In the genomic region with DNA sequence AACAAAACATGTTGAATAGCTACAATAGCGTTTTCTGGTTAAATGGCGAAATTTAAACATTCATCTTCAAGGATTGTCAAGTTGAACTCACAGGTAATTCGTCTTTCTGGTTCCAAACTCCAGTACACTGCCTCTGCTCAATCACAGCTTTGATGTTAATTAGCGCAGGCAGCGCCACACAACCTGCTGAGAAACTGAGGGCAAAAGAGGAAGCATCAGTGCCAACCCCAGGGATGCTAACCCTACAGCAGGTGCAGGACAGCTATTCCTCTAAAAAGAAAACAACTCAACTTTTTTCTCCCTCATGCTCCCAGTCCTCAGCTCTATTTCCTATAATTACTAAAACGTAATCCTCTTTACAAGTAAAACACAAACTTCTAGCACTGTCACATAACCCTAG, we compare ENCODE assay signal across 25 mouse cellular contexts. TPM values are rescaled to one million over a fixed set of nuclear protein-coding genes. Genes with fewer than 3 reads are reported as not detected.
DNase-seq lines count a peak whose midpoint lies in the region; TF ChIP-seq lines count a peak whose summit lies in the region.
"Had no signal": no experiment of that assay in that cellular context is flagged by ENCODE, and none has a peak within 500 bp of the region (broad histone marks: within the 10 kb centered on the region; RNA-seq: fewer than 3 reads in every experiment).

No protein-coding gene starts in this region.

- H3K4me1 ChIP-seq in cerebellum, adult 2 months (ENCODE audit: control insufficient read depth, insufficient read depth, low read length) = peaks cover 17% of the 10 kb centered on the region
- H3K4me1 ChIP-seq: embryonic facial prominence, embryonic 10.5 days; forebrain, embryonic 13.5 days; hindbrain, embryonic 12.5 days had no signal

- peak; percentile 51 to 68 for DNase-seq in cerebellum, adult 2 months
- no peak for DNase-seq in cerebellum, postnatal 14 days
- peak; percentile 52 for DNase-seq in brain, adult 2 months (ENCODE audit: low read depth, low spot score)
- peak; percentile 50 for DNase-seq in cerebellum, adult 9-11 months
- peak; percentile 58 for DNase-seq in thymus, postnatal 14 days
- no peak for DNase-seq in T-cell, adult 2 months (ENCODE audit: low spot score)
- DNase-seq in layer of hippocampus, adult 2 months (ENCODE audit: low spot score in 2 of 2) = no peak
- DNase-seq: adrenal gland, adult 2 months; adrenal gland, postnatal 25 days; forebrain, postnatal 0 days; gastrocnemius, adult 2 months; gastrocnemius, postnatal 25 days; heart, postnatal 10 days; heart, postnatal 4 days; kidney, adult 11 months had no signal

- no peak for TF ChIP-seq CTCF in cerebellum, adult 2 months (IDR thresholded peaks at IDR 0.05; ENCODE audit: borderline replicate concordance, insufficient read depth, low read depth, low read length)
- TF ChIP-seq CTCF in layer of hippocampus, adult 2 months (conservative IDR thresholded peaks at IDR 0.05) = no peak

- no peak for TF ChIP-seq POLR2A in cerebellum, adult 2 months (IDR thresholded peaks at IDR 0.05; ENCODE audit: borderline replicate concordance, insufficient read depth, low read length)

- H3K27ac ChIP-seq in cerebellum, adult 2 months (ENCODE audit: insufficient read depth, low read length) = no peak overlapping the region
- no peak overlapping the region for H3K27ac ChIP-seq in layer of hippocampus, adult 2 months
- H3K27ac ChIP-seq: embryonic facial prominence, embryonic 10.5 days; forebrain, embryonic 13.5 days; gastrocnemius, adult 2 months; heart, embryonic 10.5 days; hindbrain, embryonic 12.5 days had no signal

- H3K4me3 ChIP-seq in cerebellum, adult 2 months (replicated peaks; ENCODE audit: insufficient read depth, low read depth, low read length) = no peak overlapping the region
- H3K4me3 ChIP-seq in layer of hippocampus, adult 2 months = no peak overlapping the region
- H3K4me3 ChIP-seq: embryonic facial prominence, embryonic 10.5 days; forebrain, embryonic 13.5 days; gastrocnemius, adult 2 months; heart, embryonic 10.5 days; hindbrain, embryonic 12.5 days had no signal

- H3K27me3 ChIP-seq in cerebellum, adult 2 months (ENCODE audit: control insufficient read depth, insufficient read depth, low read length) = no peaks in the 10 kb centered on the region
- H3K27me3 ChIP-seq: CH12.LX; forebrain, embryonic 13.5 days; hindbrain, embryonic 12.5 days; Patski had no signal

- 46% methylated on average over 6 of the region's 6 CpGs for WGBS in cerebellum, adult 2 months

RNA-seq across cellular contexts. Expression of a gene that starts 23.5 kb away (rescaled TPM):
- 0.03 TPM in 1 of 2 replicates, not detected in the other for polyA plus RNA-seq in cerebellum, adult 2 months (2012; rRNA removed)
- not detected for total RNA-seq in layer of hippocampus, adult 2 months (2021)
- total RNA-seq: forebrain, postnatal 0 days; gastrocnemius, adult 2 months; granulocyte monocyte progenitor cell, adult 5-6 weeks had no signal
- polyA plus RNA-seq: embryonic facial prominence, embryonic 10.5 days; embryonic facial prominence, embryonic 14.5 days; forebrain, embryonic 13.5 days; forebrain, postnatal 0 days; heart, embryonic 10.5 days; heart, embryonic 14.5 days; hindbrain, embryonic 12.5 days; hindbrain, embryonic 16.5 days; Patski had no signal

RNA-seq across cellular contexts. Expression of a gene that starts 43.7 kb away (rescaled TPM):
- 110 and 113 TPM in 2 replicates for polyA plus RNA-seq in cerebellum, adult 2 months (2012; rRNA removed)
- total RNA-seq in layer of hippocampus, adult 2 months (2021) = 10 to 100 TPM; 91.3 to 91.6 TPM

Comparison
In these comparisons a context has a peak if more than half of its experiments do, and no peak if none do; other contexts are left out.
1. DNase-seq: peak in cerebellum, adult 2 months (2 of 2), brain, adult 2 months (single experiment), cerebellum, adult 9-11 months (single experiment) and thymus, postnatal 14 days (single experiment); none in cerebellum, postnatal 14 days (0 of 2), T-cell, adult 2 months (single experiment) and layer of hippocampus, adult 2 months (0 of 2).